Mouse (Mus musculus) forebrain, embryonic 12.5 days (tissue): ENCODE measurements around the gene Eloa. TPM values are rescaled to one million over a fixed set of nuclear protein-coding genes. Genes with fewer than 3 reads are reported as not detected.

Source experiments
- ATAC-seq: fragments of 200-750 bp; cut with Nextera tagmentation; 2 replicates; pipeline ENCODE4 v1.8.0; 2017; ENCODE audit warnings: moderate TSS enrichment; ENCODE audit not compliant: low FRiP score
- H3K27ac ChIP-seq: fragments of 300-500 bp; sonication (generic); 2 replicates; pipeline ENCODE4 v1.5.1; 2016; ENCODE audit warnings: mild to moderate bottlenecking
- H3K27me3 ChIP-seq: fragments of 300-500 bp; sonication (generic); 2 replicates; pipeline ENCODE4 v1.6.1; 2016; ENCODE audit warnings: mild to moderate bottlenecking
- H3K36me3 ChIP-seq: fragments of 300-500 bp; sonication (generic); replicated peaks from 2 replicates; pipeline ENCODE4 v1.6.1; 2016; ENCODE audit warnings: mild to moderate bottlenecking
- H3K4me1 ChIP-seq: fragments of 300-500 bp; sonication (generic); 2 replicates; pipeline ENCODE4 v1.6.1; 2016
- H3K4me2 ChIP-seq: fragments of 300-500 bp; sonication (generic); 2 replicates; pipeline ENCODE4 v1.6.1; 2016; ENCODE audit warnings: mild to moderate bottlenecking, moderate library complexity
- H3K4me3 ChIP-seq: fragments of 300-500 bp; sonication (generic); replicated peaks from 2 replicates; pipeline ENCODE4 v1.5.1; 2016; ENCODE audit warnings: mild to moderate bottlenecking
- H3K9ac ChIP-seq: fragments of 300-500 bp; sonication (generic); 2 replicates; pipeline ENCODE4 v1.6.1; 2016; ENCODE audit warnings: mild to moderate bottlenecking
- H3K9me3 ChIP-seq: fragments of 300-500 bp; sonication (generic); 2 replicates; pipeline ENCODE4 v1.6.1; 2016
- WGBS: fragments of 180-500 bp; shearing (Covaris S2); methylation state at CpG from one replicate; pipeline ENCODE4 v1.1.7; 2016; 5-methylcytosine and 5-hydroxymethylcytosine counted together
- polyA plus RNA-seq: library from polyadenylated mRNA; unstranded; fragments of >200 nt; fragmentation: Nextera tagmentation; extraction: Ambion mirVana; gene quantifications from 2 replicates; pipeline ENCODE4 v1.2.1, GENCODE M21; 2016

Gene Eloa
- polyA plus RNA-seq, 1 experiment from 2014 or later = 34.2 TPM

DNA sequence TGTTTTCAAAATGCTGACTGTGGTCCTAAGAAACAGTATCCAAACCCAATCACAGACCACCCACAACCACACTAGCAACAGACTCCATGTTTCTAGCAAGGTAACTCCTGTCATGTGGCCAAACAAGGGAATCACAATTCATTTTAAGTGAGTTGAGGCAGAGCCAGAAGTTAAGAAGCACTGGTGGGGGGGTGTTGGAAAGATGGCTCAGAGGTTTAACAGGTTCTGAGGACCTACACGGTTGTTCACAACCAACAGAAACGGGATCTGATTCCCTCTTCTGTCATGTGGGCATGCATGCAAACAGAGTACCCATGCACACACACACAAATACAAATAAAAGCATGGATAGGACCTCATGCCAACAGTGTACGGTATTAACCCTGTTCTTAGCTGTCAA lies 30.5 kb upstream of the Eloa start:
- H3K36me3 ChIP-seq = peaks cover 52% of the 10 kb centered on the region
- no peak overlapping the region for H3K27ac ChIP-seq
- H3K4me1 ChIP-seq = peaks cover 23% of the 10 kb centered on the region
- H3K9me3 ChIP-seq = no peaks in the 10 kb centered on the region
- peak overlapping the region; percentile 97 for H3K4me2 ChIP-seq
- H3K4me3 ChIP-seq = peak overlapping the region; percentile 95
- WGBS = 3% methylated on average over 3 of the region's 3 CpGs
- ATAC-seq = no peak
- H3K9ac ChIP-seq = peak overlapping the region; percentile 98
- no peaks in the 10 kb centered on the region for H3K27me3 ChIP-seq

GRCm38 (mm10) chr4:136050226-136050625 lies 28.7 kb upstream of the Eloa start:
- Histone ChIP-seq H3K27ac (no peak overlapping the region), H3K4me3 (no peak overlapping the region), H3K4me2 (no peak overlapping the region; the same call in 1 of the 2 replicates), H3K9ac (no peak overlapping the region), H3K27me3 (no peaks in the 10 kb centered on the region), H3K4me1 (peaks cover 23% of the 10 kb centered on the region), H3K9me3 (no peaks in the 10 kb centered on the region), H3K36me3 (peaks cover 69% of the 10 kb centered on the region)
- no peak for ATAC-seq
- 96% methylated on average over 6 of the region's 6 CpGs for WGBS

- 78% methylated on average over 4 of the region's 4 CpGs for WGBS
- H3K27me3 ChIP-seq = no peaks in the 10 kb centered on the region
- peaks cover 23% of the 10 kb centered on the region for H3K4me1 ChIP-seq
- peaks cover 82% of the 10 kb centered on the region for H3K36me3 ChIP-seq
- no peak overlapping the region for H3K4me3 ChIP-seq
- no peak overlapping the region for H3K27ac ChIP-seq
- H3K9me3 ChIP-seq = no peaks in the 10 kb centered on the region
- H3K4me2 ChIP-seq = no peak overlapping the region
- ATAC-seq = no peak
- H3K9ac ChIP-seq = no peak overlapping the region
Measured at GRCm38 (mm10) chr4:136048291-136049032, 26.9 kb upstream of the Eloa start.

GRCm38 (mm10) chr4:136047626-136048025 lies 26.1 kb upstream of the Eloa start:
- ATAC-seq = no peak
- WGBS = 64% methylated on average over 4 of the region's 4 CpGs
- Histone ChIP-seq H3K36me3 (peaks cover 82% of the 10 kb centered on the region), H3K4me2 (no peak overlapping the region), H3K9me3 (no peaks in the 10 kb centered on the region), H3K9ac (no peak overlapping the region), H3K4me3 (no peak overlapping the region), H3K27me3 (no peaks in the 10 kb centered on the region), H3K4me1 (peaks cover 23% of the 10 kb centered on the region), H3K27ac (no peak overlapping the region)

GRCm38 (mm10) chr4:136046888-136047287 lies 25.3 kb upstream of the Eloa start:
- Histone ChIP-seq H3K9me3 (no peaks in the 10 kb centered on the region), H3K27ac (0 out of 2 replicates have a peak overlapping the region, but pooled peaks have one; percentile 36), H3K27me3 (no peaks in the 10 kb centered on the region), H3K9ac (no peak overlapping the region), H3K4me1 (peaks cover 18% of the 10 kb centered on the region), H3K4me2 (no peak overlapping the region), H3K36me3 (peaks cover 78% of the 10 kb centered on the region), H3K4me3 (no peak overlapping the region)
- no peak for ATAC-seq
- WGBS = 89% methylated on average over 6 of the region's 6 CpGs

- Histone ChIP-seq H3K4me2 (no peak overlapping the region), H3K9ac (no peak overlapping the region), H3K4me1 (peaks cover under 1% of the 10 kb centered on the region; the same call in 1 of the 2 replicates), H3K9me3 (no peaks in the 10 kb centered on the region), H3K4me3 (no peak overlapping the region), H3K36me3 (peaks cover 60% of the 10 kb centered on the region), H3K27ac (no peak overlapping the region), H3K27me3 (no peaks in the 10 kb centered on the region)
- WGBS = 90% methylated on average over 5 of the region's 5 CpGs
- ATAC-seq = no peak
Measured at GRCm38 (mm10) chr4:136045091-136045490, 23.5 kb upstream of the Eloa start.

- Histone ChIP-seq H3K36me3 (peaks cover 48% of the 10 kb centered on the region), H3K27ac (no peak overlapping the region), H3K27me3 (no peaks in the 10 kb centered on the region), H3K4me1 (no peaks in the 10 kb centered on the region; the same call in 1 of the 2 replicates), H3K9me3 (no peaks in the 10 kb centered on the region), H3K9ac (no peak overlapping the region), H3K4me3 (no peak overlapping the region), H3K4me2 (no peak overlapping the region)
- ATAC-seq = no peak
- WGBS = 81% methylated on average over 6 of the region's 6 CpGs
Measured at GRCm38 (mm10) chr4:136043784-136044400, 22.3 kb upstream of the Eloa start.

DNA sequence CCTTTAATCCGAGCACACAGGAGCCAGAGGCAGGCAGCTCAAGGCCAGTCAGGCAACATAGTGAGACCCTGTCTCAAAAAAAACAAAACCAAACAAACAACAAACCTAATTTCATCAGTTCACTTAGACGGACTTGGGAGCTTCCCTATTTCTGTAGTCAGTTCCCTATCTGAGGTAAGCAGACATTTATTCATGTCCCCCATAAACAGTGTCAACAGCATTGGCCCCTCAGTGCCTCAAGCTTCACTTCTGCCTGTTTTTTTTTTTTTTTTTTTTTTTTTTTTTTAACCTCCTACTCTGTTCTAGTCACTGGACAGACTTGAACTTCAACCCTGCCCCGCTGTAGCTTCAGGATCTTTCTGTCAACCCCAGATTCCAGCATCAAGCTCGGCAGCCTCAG lies 13.5 kb upstream of the Eloa start:
- no peak for ATAC-seq
- H3K27me3 ChIP-seq = no peaks in the 10 kb centered on the region
- WGBS = 75% methylated on average over 4 of the region's 4 CpGs
- H3K4me3 ChIP-seq = no peak overlapping the region
- no peak overlapping the region for H3K27ac ChIP-seq
- no peak overlapping the region for H3K9ac ChIP-seq
- peaks cover 15% of the 10 kb centered on the region for H3K4me1 ChIP-seq
- H3K9me3 ChIP-seq = no peaks in the 10 kb centered on the region
- H3K36me3 ChIP-seq = no peaks in the 10 kb centered on the region
- no peak overlapping the region for H3K4me2 ChIP-seq

GRCm38 (mm10) chr4:136033231-136033630 lies 11.7 kb upstream of the Eloa start:
- H3K9me3 ChIP-seq = no peaks in the 10 kb centered on the region
- H3K9ac ChIP-seq = no peak overlapping the region
- no peak overlapping the region for H3K4me2 ChIP-seq
- 71% methylated on average over 1 of the region's 1 CpGs for WGBS
- H3K27me3 ChIP-seq = no peaks in the 10 kb centered on the region
- H3K4me3 ChIP-seq = no peak overlapping the region
- peaks cover 15% of the 10 kb centered on the region for H3K4me1 ChIP-seq
- H3K27ac ChIP-seq = no peak overlapping the region
- no peak for ATAC-seq
- H3K36me3 ChIP-seq = no peaks in the 10 kb centered on the region

DNA sequence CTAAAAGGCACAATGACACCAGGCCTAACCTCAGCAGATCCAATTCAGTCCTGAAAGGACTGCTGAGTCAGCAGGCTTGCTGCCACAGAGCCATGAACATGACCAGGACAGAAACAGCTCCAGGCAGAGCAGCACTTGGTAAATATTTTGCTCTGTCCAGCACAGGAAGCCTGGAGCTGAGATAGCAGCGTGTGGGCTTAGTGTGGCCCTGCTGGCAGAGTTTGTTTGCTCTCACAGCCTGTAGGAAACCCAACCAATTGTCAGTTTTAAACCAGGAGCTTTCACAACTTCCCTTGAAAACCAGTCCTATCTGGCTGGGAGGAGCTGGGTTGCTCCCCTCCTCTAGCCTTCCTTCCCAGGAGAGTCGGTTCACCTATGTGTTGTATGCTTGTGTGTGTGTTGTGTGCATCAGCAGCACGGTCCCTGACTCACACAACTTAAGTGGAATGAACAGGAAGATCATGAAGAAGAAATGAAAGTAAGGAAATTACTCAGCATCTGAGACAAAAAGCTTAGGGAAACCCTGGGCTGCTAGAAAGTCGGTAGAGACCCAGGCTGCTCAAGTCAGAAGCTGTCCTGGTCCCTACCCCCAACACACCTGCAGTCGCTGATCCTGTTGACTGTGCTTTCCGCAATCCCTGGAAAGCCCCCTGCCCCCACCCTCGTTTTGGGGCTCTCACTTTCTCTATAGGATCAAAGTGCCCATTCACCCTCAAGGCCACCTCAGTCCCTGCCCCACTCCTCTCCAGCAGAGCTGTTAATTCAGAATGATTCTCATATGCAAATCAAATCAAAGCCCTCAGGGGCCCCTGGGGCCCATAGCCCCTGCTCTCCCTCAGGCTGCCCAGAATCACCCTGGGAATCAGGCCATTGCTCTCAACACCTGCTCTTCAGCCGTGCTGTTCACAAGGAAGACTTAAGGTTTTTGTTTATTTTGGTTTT lies 9.7 kb upstream of the Eloa start:
- Histone ChIP-seq H3K4me2 (peak overlapping the region; percentile 17), H3K36me3 (no peaks in the 10 kb centered on the region), H3K4me1 (peaks cover 15% of the 10 kb centered on the region), H3K4me3 (no peak overlapping the region), H3K27me3 (no peaks in the 10 kb centered on the region), H3K9ac (peak overlapping the region; percentile 39; the same call in 1 of the 2 replicates), H3K27ac (peak overlapping the region; percentile 74), H3K9me3 (no peaks in the 10 kb centered on the region)
- WGBS = 4% methylated on average over 8 of the region's 8 CpGs
- ATAC-seq = peak; percentile 63

- WGBS = 90% methylated on average over 5 of the region's 5 CpGs
- ATAC-seq = no peak
- Histone ChIP-seq H3K4me3 (no peak overlapping the region), H3K9me3 (no peaks in the 10 kb centered on the region), H3K27me3 (no peaks in the 10 kb centered on the region), H3K36me3 (no peaks in the 10 kb centered on the region), H3K27ac (no peak overlapping the region), H3K4me1 (peaks cover 15% of the 10 kb centered on the region), H3K4me2 (no peak overlapping the region), H3K9ac (no peak overlapping the region)
Measured at GRCm38 (mm10) chr4:136028689-136029088, 7.1 kb upstream of the Eloa start.

GRCm38 (mm10) chr4:136028132-136028564 lies 6.6 kb upstream of the Eloa start:
- no peak overlapping the region for H3K4me2 ChIP-seq
- ATAC-seq = no peak
- peaks cover 15% of the 10 kb centered on the region for H3K4me1 ChIP-seq
- no peak overlapping the region for H3K4me3 ChIP-seq
- no peak overlapping the region for H3K27ac ChIP-seq
- WGBS = 91% methylated on average over 19 of the region's 19 CpGs
- H3K36me3 ChIP-seq = no peaks in the 10 kb centered on the region
- H3K9ac ChIP-seq = no peak overlapping the region
- H3K27me3 ChIP-seq = no peaks in the 10 kb centered on the region
- H3K9me3 ChIP-seq = no peaks in the 10 kb centered on the region
